Mouse (Mus musculus): ENCODE data around the gene Abca4.

Abca4 gene

DNA sequence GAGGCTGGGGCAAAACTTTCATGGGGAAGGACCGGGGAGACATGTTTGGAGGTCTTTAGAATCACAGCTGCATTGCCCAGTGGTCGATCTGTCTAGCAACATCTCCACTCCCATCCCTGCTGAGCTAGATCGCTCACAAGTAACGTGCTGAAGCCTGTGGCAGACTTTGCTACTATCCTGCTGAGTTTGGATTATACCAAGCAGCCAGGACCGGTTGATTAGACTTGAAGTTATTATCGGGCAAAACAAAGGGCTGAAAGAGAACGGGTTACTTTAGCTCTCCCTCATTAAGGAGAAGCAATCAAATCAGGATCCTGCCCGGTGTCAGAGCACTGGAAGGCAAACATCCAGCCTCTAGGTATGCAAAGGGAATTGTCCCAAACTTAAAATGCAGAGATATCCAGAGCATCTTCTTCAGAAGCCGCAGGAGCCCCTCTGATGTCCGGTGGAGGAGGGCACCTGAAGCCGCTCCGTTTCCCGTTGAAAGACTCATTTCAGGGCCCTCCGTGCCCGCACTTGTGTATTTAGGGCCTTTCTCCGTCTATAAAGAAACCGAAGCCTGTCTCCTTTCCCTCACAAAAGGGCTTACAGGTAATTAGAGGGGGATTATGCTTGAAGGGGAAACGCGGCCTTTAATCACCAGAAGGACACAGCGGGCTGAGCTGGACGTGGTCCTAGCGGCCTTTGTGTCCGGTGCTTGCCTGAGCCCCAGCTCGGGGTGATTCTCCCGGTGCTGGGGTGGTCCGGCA is at the start of gene Abca4:
Gene Abca4, plus strand, starts transcription at position 645 of the 749 bp plus-strand sequence.
- DNase-seq: no peak

GRCm38 (mm10) chr3:121995125-121995524 is 49.1 kb upstream of the Abca4 start:
- DNase-seq: no peak

DNA sequence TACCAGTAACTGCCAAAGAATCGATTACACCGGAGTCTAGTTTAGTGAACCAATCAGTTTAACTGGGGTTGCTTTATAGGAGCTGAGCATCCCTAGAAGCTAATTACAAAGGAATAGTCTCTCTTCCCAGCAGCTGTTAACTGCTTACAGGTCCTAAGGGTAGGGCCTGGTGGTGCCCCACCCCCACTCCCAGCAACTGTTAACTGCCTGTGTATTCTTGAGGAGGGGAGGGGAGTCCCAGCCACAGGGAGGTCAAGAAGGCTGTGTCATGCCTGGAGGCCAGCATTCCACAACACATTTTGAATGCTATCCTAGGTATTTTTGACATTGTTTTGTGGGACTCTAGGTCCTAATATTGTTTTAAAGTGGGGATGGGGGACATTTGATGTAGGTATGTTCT is 44.3 kb upstream of the Abca4 start:
- no peak for DNase-seq

- no peak for DNase-seq
Observed at GRCm38 (mm10) chr3:122001568-122001967, 42.7 kb upstream of the Abca4 start.

DNA sequence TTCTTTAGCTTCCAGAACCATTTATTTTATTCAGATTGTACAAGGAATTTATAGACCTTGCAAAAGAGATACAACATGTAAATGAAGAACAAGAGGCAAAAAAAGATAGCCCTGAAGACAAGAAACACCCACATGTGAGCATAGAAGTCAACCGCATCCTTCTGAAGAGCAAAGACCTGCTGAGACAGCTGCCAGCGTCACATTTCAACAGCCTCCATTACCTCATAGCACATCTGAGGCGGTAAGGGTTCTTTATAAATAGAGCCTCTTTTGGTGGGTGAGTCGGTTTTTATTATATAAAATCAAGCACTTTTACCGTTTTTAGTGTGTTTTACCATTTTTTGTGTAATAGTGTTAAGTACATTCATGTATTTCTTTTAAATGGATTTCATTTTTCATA is 34.4 kb upstream of the Abca4 start:
- DNase-seq: no peak

- DNase-seq: no peak
Observed at GRCm38 (mm10) chr3:122010292-122010691, 34.0 kb upstream of the Abca4 start.

- DNase-seq: no peak
Observed at GRCm38 (mm10) chr3:122012464-122012863, 31.8 kb upstream of the Abca4 start.

DNA sequence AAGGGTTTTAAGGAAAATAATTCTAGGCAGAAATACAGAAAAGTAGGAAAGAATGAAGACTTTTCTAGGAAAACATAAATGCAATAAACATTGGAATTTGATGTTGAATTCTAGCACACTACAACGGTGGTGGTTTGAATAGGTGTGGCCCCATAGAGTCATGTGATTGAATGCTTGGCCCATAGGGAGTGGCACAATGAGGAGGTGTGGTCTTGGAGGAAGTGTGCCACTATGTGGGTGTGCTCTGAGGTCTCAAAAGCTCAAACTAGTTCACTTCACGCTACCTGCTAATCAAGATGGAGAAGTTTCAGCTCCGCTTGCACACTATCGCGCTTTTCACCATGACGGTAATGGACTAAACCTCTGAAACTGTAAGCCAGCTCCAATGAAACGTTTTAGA is 25.8 kb upstream of the Abca4 start:
- DNase-seq: no peak

DNA sequence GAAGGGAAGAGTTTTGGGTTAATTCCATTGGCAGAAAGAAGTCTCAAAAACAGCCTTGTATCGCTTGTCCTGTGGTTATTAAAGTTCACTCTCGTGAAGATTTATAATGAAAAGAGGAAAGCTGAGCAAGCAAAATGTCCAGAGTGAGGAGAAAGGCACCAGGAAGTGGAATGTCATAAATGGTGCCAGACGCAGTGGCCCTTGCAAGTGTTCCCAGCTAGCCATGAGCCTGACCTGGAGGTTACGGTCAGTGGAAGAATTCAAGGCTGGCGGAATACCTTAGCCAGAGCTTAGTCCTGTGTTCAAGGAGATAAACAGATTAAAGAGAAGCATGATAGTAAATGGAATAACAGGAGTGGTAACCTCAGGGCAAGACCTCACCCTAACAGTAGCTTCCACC is 25.1 kb upstream of the Abca4 start:
- no peak for DNase-seq

DNA sequence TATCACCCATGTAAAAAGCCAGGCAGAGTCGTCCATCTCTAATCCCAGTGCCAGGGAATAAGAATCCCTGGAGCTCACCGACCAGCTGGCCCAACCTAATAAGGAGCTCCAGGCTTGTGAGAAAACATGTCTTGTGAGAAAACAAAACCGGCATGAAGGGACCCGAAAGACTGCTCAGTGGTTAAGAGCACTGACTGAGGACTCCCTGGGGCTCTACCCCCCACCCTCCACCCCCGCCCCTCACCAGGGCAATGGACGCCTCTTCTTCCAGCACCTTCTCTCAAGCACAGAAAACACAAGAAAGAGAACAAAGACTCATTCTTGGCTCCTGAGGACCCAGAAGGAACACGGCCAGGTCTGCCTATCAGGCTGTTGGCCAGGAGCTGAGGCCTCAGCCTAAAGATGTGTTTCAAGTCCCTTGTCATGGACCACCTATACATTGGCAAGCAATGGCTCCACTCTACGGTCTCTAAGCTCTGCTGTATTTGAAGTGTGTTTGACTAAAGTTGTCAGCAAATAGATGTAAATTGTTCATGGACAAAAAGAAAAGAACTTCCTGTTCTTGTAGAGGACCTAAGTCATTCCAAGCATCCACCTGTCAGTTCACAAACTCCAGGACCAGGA is 23.1 kb upstream of the Abca4 start:
- no peak for DNase-seq

- no peak for DNase-seq
Observed at GRCm38 (mm10) chr3:122022355-122022754, 21.9 kb upstream of the Abca4 start.

- no peak for DNase-seq
Observed at GRCm38 (mm10) chr3:122026676-122027075, 17.6 kb upstream of the Abca4 start.

GRCm38 (mm10) chr3:122027776-122028175 is 16.5 kb upstream of the Abca4 start:
- no peak for DNase-seq

DNA sequence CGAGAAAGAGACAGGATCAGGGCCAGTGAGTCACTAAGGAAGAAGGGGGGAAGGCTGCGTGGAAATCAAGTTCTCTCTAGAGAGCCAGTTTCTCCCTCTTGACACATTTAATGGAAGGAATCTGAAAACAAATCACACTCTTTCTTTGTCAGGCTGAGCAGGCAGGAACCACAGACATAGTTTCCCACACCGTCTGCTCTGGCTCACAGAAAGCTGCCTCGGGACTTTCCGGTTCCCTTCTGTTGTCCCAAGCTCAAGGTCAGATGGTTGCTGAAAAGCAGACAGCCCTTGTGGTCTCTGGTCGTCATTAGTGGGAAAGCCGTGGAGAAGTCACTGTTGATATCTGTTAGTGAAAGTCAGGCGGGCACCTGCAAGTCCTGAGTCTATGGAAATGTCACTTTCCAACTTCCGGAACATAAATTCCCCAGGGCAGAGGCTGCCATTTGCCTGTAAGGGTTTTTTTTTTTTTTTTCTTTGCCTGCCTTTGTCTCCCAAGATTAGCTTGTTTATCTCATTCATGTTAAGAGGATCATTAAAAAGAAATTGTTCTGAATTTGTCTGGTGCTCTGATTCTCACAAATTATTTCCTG is 10.9 kb upstream of the Abca4 start:
- DNase-seq: no peak

GRCm38 (mm10) chr3:122034240-122034639 is 10.0 kb upstream of the Abca4 start:
- no peak for DNase-seq

- DNase-seq: no peak
Observed at GRCm38 (mm10) chr3:122035092-122035491, 9.2 kb upstream of the Abca4 start.

- no peak for DNase-seq
Observed at GRCm38 (mm10) chr3:122040522-122040921, 3.7 kb upstream of the Abca4 start.

GRCm38 (mm10) chr3:122043102-122043501 is 1.1 kb upstream of the Abca4 start:
- DNase-seq: no peak

GRCm38 (mm10) chr3:122046187-122046620 is 2.0 kb downstream of the Abca4 start:
- no peak for DNase-seq

DNA sequence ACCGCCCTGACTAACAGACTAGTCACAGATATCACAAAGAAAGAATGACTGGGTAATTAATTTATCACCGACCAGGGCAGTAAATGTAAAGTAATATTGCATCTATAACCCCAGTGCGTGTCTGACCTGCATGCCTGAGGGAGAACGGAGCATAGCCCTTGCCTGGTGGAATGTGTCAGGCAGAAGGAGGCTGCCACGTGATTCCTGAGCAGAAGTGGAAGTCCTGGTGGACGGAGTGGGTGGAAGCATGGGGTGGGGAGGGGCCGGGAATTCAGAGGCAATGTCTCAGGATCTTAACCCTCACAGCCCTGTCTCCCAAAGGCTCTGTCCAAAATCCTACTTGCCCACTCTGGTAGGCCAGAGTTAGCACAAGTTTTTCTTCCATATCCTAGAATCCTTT is 3.2 kb downstream of the Abca4 start:
- no peak for DNase-seq

- peak; percentile 87 for DNase-seq
Observed at GRCm38 (mm10) chr3:122047921-122048861, 3.9 kb downstream of the Abca4 start.

- DNase-seq: no peak
Observed at GRCm38 (mm10) chr3:122049158-122049557, 4.9 kb downstream of the Abca4 start.
